Comparison of ENCODE assay signal across 39 mouse cellular contexts in the genomic region with DNA sequence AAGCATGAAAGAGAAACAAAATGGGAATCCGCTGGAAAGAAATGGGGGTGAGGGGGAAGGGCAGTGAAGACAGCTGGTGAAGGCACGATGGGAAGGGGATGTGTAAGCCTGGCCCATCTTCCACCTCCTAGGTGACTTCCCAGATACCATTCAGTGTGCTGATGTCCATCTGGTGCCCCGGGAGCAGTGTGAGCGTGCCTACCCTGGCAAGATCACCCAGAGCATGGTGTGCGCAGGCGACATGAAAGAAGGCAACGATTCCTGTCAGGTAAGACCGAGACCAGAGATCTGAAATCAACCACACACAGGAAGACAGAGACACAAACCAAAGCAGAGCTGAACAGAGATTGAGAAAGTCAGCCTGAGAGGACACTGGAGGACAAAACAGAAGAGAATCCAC. TPM values are rescaled to one million over a fixed set of nuclear protein-coding genes. Genes with fewer than 3 reads are reported as not detected.
"Had no signal": no experiment of that assay in that cellular context is flagged by ENCODE, and none has a peak within 500 bp of the region (broad histone marks: within the 10 kb centered on the region; RNA-seq: fewer than 3 reads in every experiment).

No protein-coding gene starts in this region.

- H3K36me3 ChIP-seq: embryonic facial prominence, embryonic 10.5 days; embryonic facial prominence, embryonic 12.5 days; embryonic facial prominence, embryonic 13.5 days; embryonic facial prominence, embryonic 15.5 days; forebrain, embryonic 10.5 days; forebrain, embryonic 12.5 days; forebrain, embryonic 15.5 days had no signal

- H3K4me3 ChIP-seq: embryonic facial prominence, embryonic 10.5 days; embryonic facial prominence, embryonic 12.5 days; embryonic facial prominence, embryonic 13.5 days; embryonic facial prominence, embryonic 15.5 days; erythroblast, embryonic 14.5 days; forebrain, embryonic 10.5 days; forebrain, embryonic 12.5 days; forebrain, embryonic 13.5 days; forebrain, embryonic 15.5 days; gastrocnemius, adult 2 months; heart, adult 2 months had no signal

- H3K27ac ChIP-seq: embryonic facial prominence, embryonic 10.5 days; embryonic facial prominence, embryonic 12.5 days; embryonic facial prominence, embryonic 13.5 days; embryonic facial prominence, embryonic 15.5 days; forebrain, embryonic 10.5 days; forebrain, embryonic 12.5 days; forebrain, embryonic 13.5 days; forebrain, embryonic 15.5 days; gastrocnemius, adult 2 months; heart, adult 2 months had no signal

- H3K9me3 ChIP-seq: embryonic facial prominence, embryonic 10.5 days; embryonic facial prominence, embryonic 12.5 days; embryonic facial prominence, embryonic 13.5 days; embryonic facial prominence, embryonic 15.5 days; forebrain, embryonic 10.5 days; forebrain, embryonic 12.5 days; forebrain, embryonic 13.5 days; forebrain, embryonic 15.5 days had no signal

- H3K9ac ChIP-seq: embryonic facial prominence, embryonic 12.5 days; embryonic facial prominence, embryonic 13.5 days; embryonic facial prominence, embryonic 15.5 days; forebrain, embryonic 12.5 days; forebrain, embryonic 13.5 days; forebrain, embryonic 15.5 days; forebrain, postnatal 0 days had no signal

- ATAC-seq: forebrain, embryonic 13.5 days; forebrain, embryonic 14.5 days; forebrain, embryonic 15.5 days; forebrain, embryonic 16.5 days; forebrain, postnatal 0 days had no signal

- H3K27me3 ChIP-seq: embryonic facial prominence, embryonic 12.5 days; embryonic facial prominence, embryonic 13.5 days; embryonic facial prominence, embryonic 15.5 days; forebrain, embryonic 12.5 days; forebrain, embryonic 13.5 days; forebrain, embryonic 15.5 days had no signal

- H3K4me1 ChIP-seq: embryonic facial prominence, embryonic 12.5 days; embryonic facial prominence, embryonic 13.5 days; embryonic facial prominence, embryonic 15.5 days; forebrain, embryonic 12.5 days; forebrain, embryonic 13.5 days; forebrain, embryonic 15.5 days had no signal

- H3K4me2 ChIP-seq: embryonic facial prominence, embryonic 12.5 days; embryonic facial prominence, embryonic 13.5 days; embryonic facial prominence, embryonic 15.5 days; forebrain, embryonic 12.5 days; forebrain, embryonic 13.5 days; forebrain, embryonic 15.5 days had no signal

- DNase-seq: cerebellum, adult 2 months; cerebellum, adult 8-10 months; cerebellum, adult 9-10 months; cerebellum, adult 9-11 months; cerebellum, postnatal 10 days; cerebellum, postnatal 14 days; cerebellum, postnatal 25 days; cerebellum, postnatal 36 days; embryo, embryonic 11 days; forebrain, postnatal 0 days; gastrocnemius, adult 2 months; gastrocnemius, postnatal 10 days; gastrocnemius, postnatal 14 days; gastrocnemius, postnatal 25 days; gastrocnemius, postnatal 36 days; heart, adult 18-20 months; heart, adult 2 months had no signal

RNA-seq across cellular contexts. Expression of a gene that starts 4.7 kb away (rescaled TPM):
- total RNA-seq: common myeloid progenitor, adult 5-6 weeks; forebrain, postnatal 0 days; gastrocnemius, adult 18-20 months; gastrocnemius, adult 2 months; gastrocnemius, adult 8-10 months; gastrocnemius, postnatal 10 days; gastrocnemius, postnatal 14 days; gastrocnemius, postnatal 25 days; gastrocnemius, postnatal 36 days; gastrocnemius, postnatal 4 days; granulocyte monocyte progenitor cell, adult 5-6 weeks; heart, adult 18-20 months; heart, adult 2 months; heart, adult 8-10 months had no signal
- polyA plus RNA-seq: embryonic facial prominence, embryonic 10.5 days; embryonic facial prominence, embryonic 11.5 days; embryonic facial prominence, embryonic 13.5 days; erythroblast, embryonic 14.5 days; forebrain, embryonic 10.5 days; forebrain, embryonic 11.5 days; forebrain, embryonic 12.5 days; forebrain, embryonic 13.5 days; forebrain, embryonic 14.5 days; forebrain, embryonic 15.5 days; forebrain, embryonic 16.5 days; forebrain, postnatal 0 days; gonadal fat pad, adult 2 months; heart, adult 2 months had no signal

RNA-seq across cellular contexts. Expression of a gene that starts 12.8 kb away (rescaled TPM):
- total RNA-seq: common myeloid progenitor, adult 5-6 weeks; forebrain, postnatal 0 days; gastrocnemius, adult 18-20 months; gastrocnemius, adult 2 months; gastrocnemius, adult 8-10 months; gastrocnemius, postnatal 10 days; gastrocnemius, postnatal 14 days; gastrocnemius, postnatal 25 days; gastrocnemius, postnatal 36 days; gastrocnemius, postnatal 4 days; granulocyte monocyte progenitor cell, adult 5-6 weeks; heart, adult 18-20 months; heart, adult 2 months; heart, adult 8-10 months had no signal
- polyA plus RNA-seq: cerebellum, adult 2 months; cortical plate, adult 2 months; embryonic facial prominence, embryonic 10.5 days; embryonic facial prominence, embryonic 11.5 days; embryonic facial prominence, embryonic 12.5 days; forebrain, embryonic 13.5 days; forebrain, embryonic 14.5 days; forebrain, embryonic 15.5 days; forebrain, embryonic 16.5 days; forebrain, postnatal 0 days; frontal cortex, adult 2 months; gonadal fat pad, adult 2 months; heart, adult 2 months had no signal

RNA-seq across cellular contexts. Expression of a gene that starts 17.9 kb away (rescaled TPM):
- total RNA-seq: common myeloid progenitor, adult 5-6 weeks; forebrain, postnatal 0 days; gastrocnemius, adult 18-20 months; gastrocnemius, adult 2 months; gastrocnemius, adult 8-10 months; gastrocnemius, postnatal 10 days; gastrocnemius, postnatal 14 days; gastrocnemius, postnatal 25 days; gastrocnemius, postnatal 36 days; gastrocnemius, postnatal 4 days; granulocyte monocyte progenitor cell, adult 5-6 weeks; heart, adult 18-20 months; heart, adult 2 months; heart, adult 8-10 months had no signal
- polyA plus RNA-seq: cerebellum, adult 2 months; cortical plate, adult 2 months; embryonic facial prominence, embryonic 10.5 days; embryonic facial prominence, embryonic 11.5 days; embryonic facial prominence, embryonic 12.5 days; erythroblast, embryonic 14.5 days; forebrain, embryonic 10.5 days; forebrain, embryonic 11.5 days; forebrain, embryonic 12.5 days; forebrain, embryonic 13.5 days; forebrain, embryonic 14.5 days; forebrain, embryonic 15.5 days; forebrain, embryonic 16.5 days; frontal cortex, adult 2 months; gonadal fat pad, adult 2 months had no signal

RNA-seq across cellular contexts. Expression of a gene that starts 37.3 kb away (rescaled TPM):
- total RNA-seq: common myeloid progenitor, adult 5-6 weeks; forebrain, postnatal 0 days; gastrocnemius, adult 18-20 months; gastrocnemius, adult 2 months; gastrocnemius, adult 8-10 months; gastrocnemius, postnatal 10 days; gastrocnemius, postnatal 14 days; gastrocnemius, postnatal 25 days; gastrocnemius, postnatal 36 days; gastrocnemius, postnatal 4 days; granulocyte monocyte progenitor cell, adult 5-6 weeks; heart, adult 18-20 months; heart, adult 2 months; heart, adult 8-10 months had no signal
- polyA plus RNA-seq: cortical plate, adult 2 months; embryonic facial prominence, embryonic 11.5 days; erythroblast, embryonic 14.5 days; forebrain, embryonic 10.5 days; forebrain, embryonic 11.5 days; forebrain, embryonic 12.5 days; forebrain, embryonic 13.5 days; forebrain, embryonic 14.5 days; forebrain, embryonic 15.5 days; forebrain, postnatal 0 days; frontal cortex, adult 2 months; gonadal fat pad, adult 2 months had no signal
